Mouse (Mus musculus): ENCODE data around the gene Lcorl. TPM values are rescaled to one million over a fixed set of nuclear protein-coding genes. Genes with fewer than 3 reads are reported as not detected.

Gene Lcorl
- total RNA-seq, 2 experiments from 2014 or later = 17.4 to 21.3 TPM

DNA sequence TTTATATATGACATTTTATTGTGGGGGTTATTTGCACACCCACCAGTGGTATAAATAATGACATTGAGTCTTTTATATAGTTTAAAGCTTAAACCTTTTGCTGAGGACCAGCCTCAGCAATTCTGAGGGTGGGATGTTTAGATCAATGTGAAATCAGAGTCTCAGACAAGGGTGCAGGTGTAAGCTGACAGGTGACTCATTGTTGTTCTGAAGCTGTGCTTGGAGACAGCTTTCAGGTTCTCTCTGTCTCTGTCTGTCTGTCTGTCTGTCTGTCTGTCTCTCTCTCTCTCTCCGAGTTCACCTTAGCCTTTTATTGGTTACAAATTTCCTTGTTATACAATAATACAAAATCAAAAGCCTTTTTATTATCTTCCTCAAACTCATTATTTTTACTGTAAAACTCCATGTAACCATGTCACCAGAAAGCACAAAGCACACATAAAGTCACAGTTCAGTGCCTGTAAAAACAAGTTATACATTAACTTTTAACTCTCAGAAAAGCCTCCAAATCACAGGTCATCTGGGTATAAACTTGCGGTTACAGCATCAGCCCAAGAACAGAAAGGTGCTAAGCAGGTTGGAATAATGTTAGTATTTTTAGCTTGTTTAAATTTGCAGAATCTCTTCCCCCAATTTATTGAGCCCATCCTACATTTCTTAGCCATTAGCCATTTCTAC, 206.2 kb downstream of the Lcorl start:
- ATAC-seq (replicated peaks; ENCODE audit: low FRiP score, low TSS enrichment, poor library complexity, severe bottlenecking) = no peak

Other genes starting within 250 kb of the Lcorl start
- gene Fam184b, start 218.0 kb downstream of the Lcorl start, total RNA-seq (2014; fragmentation: Nextera tagmentation) = not detected in 2 replicates
- not detected in 2 replicates for gene Fam184b, start 218.0 kb downstream of the Lcorl start, total RNA-seq (2017)
- 53.1 and 57.7 TPM in 2 replicates for gene Ncapg, start 187.7 kb downstream of the Lcorl start, total RNA-seq (2014; fragmentation: Nextera tagmentation)
- gene Ncapg, start 187.7 kb downstream of the Lcorl start, total RNA-seq (2017) = 69.3 and 85.9 TPM in 2 replicates